Mouse (Mus musculus) liver, adult 2 months (tissue): ENCODE measurements around the gene Pak2. TPM values are rescaled to one million over a fixed set of nuclear protein-coding genes. Genes with fewer than 3 reads are reported as not detected.

ENCODE experiments used
- DNase-seq: peaks from one replicate; pipeline ENCODE4 v3.0.0-alpha.2; 2011; ENCODE audit warnings: low read depth, low spot score; ENCODE audit errors: extremely low read depth
- H3K27ac ChIP-seq: fragments of 200-500 bp; replicated peaks from 2 replicates; pipeline ENCODE4 v1.5.1; 2012; ENCODE audit warnings: low read depth, mild to moderate bottlenecking, control low read depth, inconsistent platforms, low read length; ENCODE audit not compliant: insufficient read depth
- H3K27me3 ChIP-seq: fragments of 200-500 bp; 2 replicates; pipeline ENCODE4 v1.6.1; 2012; ENCODE audit warnings: mild to moderate bottlenecking, moderate library complexity, low read length, inconsistent platforms; ENCODE audit not compliant: control insufficient read depth, insufficient read depth
- H3K36me3 ChIP-seq: fragments of 200-500 bp; 2 replicates; pipeline ENCODE4 v1.6.1; 2012; ENCODE audit warnings: low read length, inconsistent platforms; ENCODE audit not compliant: control insufficient read depth, insufficient read depth
- H3K4me1 ChIP-seq: fragments of 200-500 bp; 2 replicates; pipeline ENCODE4 v1.6.1; 2011; ENCODE audit warnings: low read length; ENCODE audit not compliant: control insufficient read depth, insufficient read depth
- H3K4me3 ChIP-seq: fragments of 200-500 bp; 2 replicates; pipeline ENCODE4 v1.5.1; 2011; ENCODE audit warnings: low read depth, mild to moderate bottlenecking, control low read depth, low read length, moderate library complexity; ENCODE audit not compliant: insufficient read depth
- H3K79me2 ChIP-seq: fragments of 200-500 bp; 2 replicates; pipeline ENCODE4 v1.6.1; 2012; ENCODE audit warnings: inconsistent platforms, mild to moderate bottlenecking, low read length, moderate library complexity; ENCODE audit not compliant: control insufficient read depth, insufficient read depth
- H3K9ac ChIP-seq: fragments of 200-500 bp; 2 replicates; pipeline ENCODE4 v1.6.1; 2012; ENCODE audit warnings: low read depth, mild to moderate bottlenecking, control low read depth, inconsistent platforms, low read length
- CTCF ChIP-seq: fragments of 200-500 bp; IDR thresholded peaks from 2 replicates; pipeline ENCODE4 v1.5.1; 2011; ENCODE audit warnings: low read depth, low read length, control low read depth
- POLR2A ChIP-seq: fragments of 200-500 bp; IDR thresholded peaks from 2 replicates; pipeline ENCODE4 v1.6.1; 2011; ENCODE audit warnings: low read length, control low read depth; ENCODE audit not compliant: insufficient read depth; ENCODE audit errors: extremely low read depth
- WGBS: fragments of 180-500 bp; shearing (Covaris S2); methylation state at CpG from one replicate; pipeline ENCODE4 v1.1.7; 2018; 5-methylcytosine and 5-hydroxymethylcytosine counted together
- polyA plus RNA-seq: library from polyadenylated mRNA; depleted of rRNA; stranded (reverse); fragments of >200 nt; gene quantifications from 2 replicates; pipeline ENCODE4 v1.2.3, GENCODE M21; 2012
- total RNA-seq: library from RNA; depleted of rRNA; stranded (reverse); fragments of >200 nt; gene quantifications from 2 replicates; pipeline ENCODE4 v1.2.3, GENCODE M21; 2014

Pak2 gene
- total and polyA plus RNA-seq, 2 experiments: 6.3 to 11.0 TPM

- 75% methylated on average over 15 of the region's 15 CpGs for WGBS
- H3K27me3 ChIP-seq: no peaks in the 10 kb centered on the region
- no peak for TF ChIP-seq POLR2A
- H3K27ac ChIP-seq: no peak overlapping the region
- H3K4me3 ChIP-seq: no peak overlapping the region
- no peaks in the 10 kb centered on the region; the same call in 1 of the 2 replicates for H3K4me1 ChIP-seq
- DNase-seq: no peak
- no peaks in the 10 kb centered on the region for H3K79me2 ChIP-seq
- H3K36me3 ChIP-seq: no peaks in the 10 kb centered on the region
- no peak overlapping the region for H3K9ac ChIP-seq
Measured at GRCm38 (mm10) chr16:32110951-32111699, 32.0 kb upstream of the Pak2 start.

GRCm38 (mm10) chr16:32108578-32108977 lies 29.4 kb upstream of the Pak2 start:
- Histone ChIP-seq H3K9ac (no peak overlapping the region), H3K27ac (no peak overlapping the region), H3K4me3 (no peak overlapping the region), H3K4me1 (no peaks in the 10 kb centered on the region), H3K27me3 (no peaks in the 10 kb centered on the region), H3K36me3 (no peaks in the 10 kb centered on the region), H3K79me2 (no peaks in the 10 kb centered on the region)
- TF ChIP-seq POLR2A: no peak
- DNase-seq: no peak
- 83% methylated on average over 2 of the region's 2 CpGs for WGBS

- H3K9ac ChIP-seq: no peak overlapping the region
- DNase-seq: no peak
- H3K4me3 ChIP-seq: no peak overlapping the region
- H3K27ac ChIP-seq: no peak overlapping the region
- no peaks in the 10 kb centered on the region for H3K36me3 ChIP-seq
- H3K4me1 ChIP-seq: no peaks in the 10 kb centered on the region
- TF ChIP-seq CTCF (peak; percentile 24; the same call in 1 of the 2 replicates), POLR2A (no peak)
- no peaks in the 10 kb centered on the region for H3K27me3 ChIP-seq
- WGBS: 78% methylated on average over 7 of the region's 7 CpGs
- no peaks in the 10 kb centered on the region for H3K79me2 ChIP-seq
Measured at GRCm38 (mm10) chr16:32108170-32108569, 29.0 kb upstream of the Pak2 start.

DNA sequence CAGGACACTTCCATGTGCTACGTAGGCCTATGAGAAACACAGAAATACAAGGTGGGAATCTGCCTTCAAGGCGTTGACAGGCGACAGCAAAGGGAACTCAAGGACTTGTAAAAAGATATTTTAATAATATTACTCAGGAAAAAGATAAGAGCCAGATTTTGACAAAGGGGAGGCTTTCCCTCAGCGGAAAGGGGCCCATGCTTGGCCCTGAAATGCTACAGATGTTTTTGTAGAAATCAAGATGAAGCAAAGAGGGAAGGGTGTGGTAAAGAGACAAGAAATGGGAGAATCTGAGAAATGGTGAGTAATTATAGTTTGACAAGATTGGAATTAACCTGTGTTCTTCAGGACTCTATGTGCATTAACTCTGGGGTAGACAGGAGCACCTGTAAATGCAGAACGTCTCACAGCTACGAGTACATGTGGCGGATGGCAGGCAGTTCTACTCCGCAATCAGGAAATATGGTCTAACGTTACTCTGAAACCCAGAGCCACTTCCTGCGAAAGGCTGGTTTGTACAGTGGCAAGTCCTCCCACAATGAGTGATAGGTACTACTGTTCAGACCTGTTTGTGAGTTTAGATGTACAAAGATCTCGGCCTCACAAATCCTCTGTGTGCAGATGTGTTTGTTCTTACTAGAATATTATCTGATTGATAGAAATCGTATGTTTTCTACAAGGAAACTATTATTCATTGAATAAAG lies 28.4 kb upstream of the Pak2 start:
- 91% methylated on average over 12 of the region's 12 CpGs for WGBS
- H3K4me3 ChIP-seq: no peak overlapping the region
- no peak overlapping the region for H3K27ac ChIP-seq
- H3K4me1 ChIP-seq: no peaks in the 10 kb centered on the region
- no peaks in the 10 kb centered on the region for H3K36me3 ChIP-seq
- no peak for DNase-seq
- no peaks in the 10 kb centered on the region for H3K27me3 ChIP-seq
- no peaks in the 10 kb centered on the region for H3K79me2 ChIP-seq
- no peak for TF ChIP-seq CTCF
- TF ChIP-seq POLR2A: no peak
- no peak overlapping the region for H3K9ac ChIP-seq

GRCm38 (mm10) chr16:32105698-32106097 lies 26.6 kb upstream of the Pak2 start:
- Histone ChIP-seq H3K27ac (no peak overlapping the region), H3K36me3 (no peaks in the 10 kb centered on the region), H3K4me1 (no peaks in the 10 kb centered on the region), H3K4me3 (no peak overlapping the region), H3K9ac (no peak overlapping the region), H3K27me3 (no peaks in the 10 kb centered on the region), H3K79me2 (no peaks in the 10 kb centered on the region)
- 97% methylated on average over 1 of the region's 1 CpGs for WGBS
- DNase-seq: no peak
- TF ChIP-seq POLR2A: no peak
- peak; percentile 36; the same call in 1 of the 2 replicates for TF ChIP-seq CTCF

GRCm38 (mm10) chr16:32102295-32102694 lies 23.2 kb upstream of the Pak2 start:
- H3K4me3 ChIP-seq: no peak overlapping the region

More at GRCm38 (mm10) chr16:32102295-32102694, 23.2 kb upstream of the Pak2 start:
- no peak for DNase-seq
- no peak overlapping the region for H3K9ac ChIP-seq
- H3K79me2 ChIP-seq: no peaks in the 10 kb centered on the region; the same call in 1 of the 2 replicates
- 88% methylated on average over 13 of the region's 13 CpGs for WGBS
- no peaks in the 10 kb centered on the region for H3K36me3 ChIP-seq
- H3K27ac ChIP-seq: no peak overlapping the region
- peaks cover 3% of the 10 kb centered on the region; the same call in 1 of the 2 replicates for H3K4me1 ChIP-seq
- TF ChIP-seq POLR2A: no peak
- TF ChIP-seq CTCF: no peak
- H3K27me3 ChIP-seq: no peaks in the 10 kb centered on the region
